Mouse (Mus musculus) small intestine, adult 2 months (tissue): ENCODE measurements around the gene Tmem86a. TPM values are rescaled to one million over a fixed set of nuclear protein-coding genes. Genes with fewer than 3 reads are reported as not detected.

Source experiments
- H3K27ac ChIP-seq: fragments of 200-500 bp; 2 replicates; pipeline ENCODE4 v1.5.1; 2012; ENCODE audit warnings: low read depth, low read length, control low read depth, inconsistent platforms; ENCODE audit not compliant: insufficient read depth
- H3K27me3 ChIP-seq: fragments of 200-500 bp; 2 replicates; pipeline ENCODE4 v1.6.1; 2012; ENCODE audit warnings: mild to moderate bottlenecking, moderate library complexity, low read length, inconsistent platforms; ENCODE audit not compliant: control insufficient read depth, insufficient read depth
- H3K36me3 ChIP-seq: fragments of 200-500 bp; 2 replicates; pipeline ENCODE4 v1.6.1; 2012; ENCODE audit warnings: mild to moderate bottlenecking, low read length, control low read depth, inconsistent platforms; ENCODE audit not compliant: control insufficient read depth, insufficient read depth
- H3K4me1 ChIP-seq: fragments of 200-500 bp; 2 replicates; pipeline ENCODE4 v1.6.1; 2012; ENCODE audit warnings: low read length, inconsistent platforms, mixed read lengths; ENCODE audit not compliant: control insufficient read depth, insufficient read depth, insufficient read length
- H3K4me3 ChIP-seq: fragments of 200-500 bp; 2 replicates; pipeline ENCODE4 v1.5.1; 2012; ENCODE audit warnings: low read depth, mild to moderate bottlenecking, control low read depth, inconsistent platforms, low read length, moderate library complexity
- CTCF ChIP-seq: fragments of 200-500 bp; IDR thresholded peaks from 2 replicates; pipeline ENCODE4 v1.5.1; 2012; ENCODE audit warnings: low read depth, mild to moderate bottlenecking, control low read depth, inconsistent platforms, low read length, moderate library complexity, mixed read lengths; ENCODE audit not compliant: insufficient replicate concordance, insufficient read length; ENCODE audit errors: extremely low read depth
- POLR2A ChIP-seq: fragments of 200-500 bp; IDR thresholded peaks from 2 replicates; pipeline ENCODE4 v1.6.1; 2012; ENCODE audit warnings: low read depth, mild to moderate bottlenecking, control low read depth, inconsistent platforms, low read length, moderate library complexity
- WGBS: fragments of 180-500 bp; shearing (Covaris S2); methylation state at CpG from one replicate; pipeline ENCODE4 v1.1.7; 2018; 5-methylcytosine and 5-hydroxymethylcytosine counted together
- polyA plus RNA-seq: library from polyadenylated mRNA; depleted of rRNA; stranded (reverse); fragments of >200 nt; gene quantifications from 2 replicates; pipeline ENCODE4 v1.2.3, GENCODE M21; 2012

Tmem86a gene
- polyA plus RNA-seq, 1 experiment: 385 TPM

DNA sequence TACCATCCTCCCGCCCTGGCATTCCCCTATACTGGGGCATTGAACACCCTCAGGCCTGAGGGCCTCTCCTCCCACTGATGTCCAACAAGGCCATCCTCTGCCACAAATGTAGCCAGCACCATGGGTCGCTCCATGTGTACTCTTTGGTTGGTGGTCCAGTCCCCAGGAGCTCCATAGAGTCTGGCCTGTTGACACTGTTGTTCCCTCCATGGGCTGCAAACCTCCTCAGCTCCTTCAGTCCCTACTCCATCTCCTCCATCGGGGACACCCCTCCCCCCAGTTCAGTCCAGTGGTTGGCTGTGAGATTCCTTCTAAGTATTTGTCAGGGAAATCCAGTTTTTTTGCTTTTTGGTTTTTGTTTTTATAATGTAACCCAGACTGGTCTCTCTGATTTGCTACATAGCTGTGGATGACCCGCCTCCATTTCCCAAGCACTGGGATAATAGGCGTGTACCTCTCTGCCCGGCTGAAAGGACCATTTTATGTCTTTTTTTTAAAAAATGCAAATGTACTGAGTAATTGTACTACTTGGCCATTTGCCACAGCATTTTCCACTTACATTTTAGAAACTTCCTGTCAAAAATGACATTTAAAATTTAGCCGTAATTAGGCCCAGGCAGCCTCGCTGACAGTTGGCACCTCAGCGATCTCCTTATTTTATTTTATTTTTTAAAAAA is 19.7 kb upstream of the Tmem86a start:
- H3K4me3 ChIP-seq: no peak overlapping the region
- TF ChIP-seq CTCF (no peak), POLR2A (no peak)
- no peaks in the 10 kb centered on the region for H3K4me1 ChIP-seq
- 80% methylated on average over 9 of the region's 9 CpGs for WGBS
- no peaks in the 10 kb centered on the region for H3K27me3 ChIP-seq
- no peak overlapping the region for H3K27ac ChIP-seq
- H3K36me3 ChIP-seq: no peaks in the 10 kb centered on the region

DNA sequence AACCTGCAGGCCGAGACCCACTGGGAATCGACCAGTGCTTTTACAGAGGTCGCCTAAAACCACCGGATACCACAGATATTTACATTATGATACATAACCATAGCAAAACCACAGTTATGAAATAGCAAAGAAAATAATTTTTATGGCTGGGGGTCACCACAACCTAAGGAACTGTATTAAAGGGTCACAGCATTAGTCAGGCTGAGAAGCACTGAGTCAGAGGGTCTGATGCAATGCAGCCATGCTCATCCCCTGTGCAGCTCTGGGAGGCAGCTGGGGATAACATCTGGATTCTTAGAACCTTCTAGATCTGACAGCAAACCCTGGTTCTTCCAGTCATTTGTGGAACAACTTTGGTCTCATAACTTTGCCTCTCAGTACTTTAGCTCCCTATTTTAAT is 19.0 kb upstream of the Tmem86a start:
- Histone ChIP-seq H3K27me3 (no peaks in the 10 kb centered on the region), H3K36me3 (no peaks in the 10 kb centered on the region), H3K27ac (no peak overlapping the region), H3K4me3 (no peak overlapping the region), H3K4me1 (no peaks in the 10 kb centered on the region)
- no peak for TF ChIP-seq CTCF
- no peak for TF ChIP-seq POLR2A
- 85% methylated on average over 4 of the region's 4 CpGs for WGBS

DNA sequence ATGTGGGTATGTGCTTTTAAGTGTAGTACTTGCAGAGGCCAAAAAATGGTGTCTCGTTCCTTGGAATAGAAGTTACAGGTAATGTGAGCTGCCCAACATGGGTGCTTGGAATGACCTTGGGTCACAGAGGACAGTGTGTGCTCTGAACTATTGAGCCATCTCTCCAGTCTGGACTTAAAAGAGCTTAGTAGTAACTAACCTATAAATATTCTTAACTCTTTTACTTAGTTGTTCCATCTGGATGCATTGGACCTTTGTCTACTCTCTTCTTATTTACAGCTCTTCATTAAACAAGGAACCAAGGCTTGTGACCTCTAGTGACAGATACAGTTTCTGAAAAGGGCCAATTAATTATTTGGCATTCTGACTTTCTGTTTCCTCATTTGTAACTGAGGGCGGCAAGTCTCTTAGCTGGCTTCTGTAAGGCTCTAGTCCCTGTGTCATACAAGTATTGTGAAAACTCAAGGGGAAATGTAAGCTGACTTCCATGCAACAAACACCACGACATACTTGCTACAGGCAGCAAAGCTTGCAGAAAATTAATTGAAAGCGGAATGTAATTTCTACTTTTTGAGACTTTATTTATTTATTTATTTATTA is 15.5 kb upstream of the Tmem86a start:
- no peak for TF ChIP-seq POLR2A
- TF ChIP-seq CTCF: no peak
- Histone ChIP-seq H3K27ac (no peak overlapping the region), H3K27me3 (no peaks in the 10 kb centered on the region), H3K4me1 (no peaks in the 10 kb centered on the region), H3K36me3 (no peaks in the 10 kb centered on the region), H3K4me3 (no peak overlapping the region)
- whole genome bisulfite sequencing: 87% methylated on average over 4 of the region's 4 CpGs

DNA sequence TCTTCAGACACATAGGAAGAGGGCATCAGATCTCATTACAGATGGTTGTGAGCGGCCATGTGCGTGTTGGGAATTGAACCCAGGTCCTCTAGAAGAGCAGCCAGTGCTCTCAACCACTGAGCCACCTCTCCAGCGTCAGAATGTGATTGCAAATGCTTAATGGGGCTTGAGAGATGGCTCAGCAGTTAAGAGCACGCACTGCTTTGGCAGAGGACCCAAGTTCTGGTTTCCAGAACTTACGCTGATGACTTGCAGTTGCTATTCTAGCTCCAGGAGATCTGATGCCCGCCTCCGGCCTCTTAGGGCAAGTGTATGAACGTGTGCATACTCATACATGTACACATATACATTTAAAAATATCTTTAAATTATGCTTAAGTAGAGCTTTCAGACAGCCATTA is 15.0 kb upstream of the Tmem86a start:
- no peaks in the 10 kb centered on the region for H3K4me1 ChIP-seq
- 76% methylated on average over 8 of the region's 8 CpGs for WGBS

DNA sequence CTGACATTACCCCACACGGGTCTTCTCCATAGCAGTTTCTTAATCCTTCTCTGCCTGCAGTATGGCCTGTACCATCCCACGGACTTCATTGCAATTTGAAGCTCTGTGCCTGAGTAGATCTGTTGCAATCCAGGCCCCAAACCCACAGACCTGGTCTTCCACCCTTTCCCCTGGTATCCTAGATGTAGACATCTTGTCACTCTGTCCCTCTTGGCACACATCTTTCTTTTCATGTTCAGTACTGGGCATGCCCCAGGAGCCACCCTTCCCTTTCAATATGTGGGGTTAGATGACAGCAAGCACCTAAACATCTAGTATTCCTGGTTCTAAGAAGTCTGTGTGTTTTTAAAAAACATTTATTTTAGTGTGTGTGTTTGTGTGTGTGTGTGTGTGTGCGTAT is 8.7 kb upstream of the Tmem86a start:
- no peaks in the 10 kb centered on the region for H3K27me3 ChIP-seq
- WGBS: 95% methylated on average over 3 of the region's 3 CpGs

More for the DNA sequence above, 15.0 kb upstream of the Tmem86a start:
- Histone ChIP-seq H3K27ac (no peak overlapping the region), H3K36me3 (no peaks in the 10 kb centered on the region), H3K4me3 (no peak overlapping the region), H3K27me3 (no peaks in the 10 kb centered on the region)
- no peak for TF ChIP-seq POLR2A
- no peak for TF ChIP-seq CTCF

DNA sequence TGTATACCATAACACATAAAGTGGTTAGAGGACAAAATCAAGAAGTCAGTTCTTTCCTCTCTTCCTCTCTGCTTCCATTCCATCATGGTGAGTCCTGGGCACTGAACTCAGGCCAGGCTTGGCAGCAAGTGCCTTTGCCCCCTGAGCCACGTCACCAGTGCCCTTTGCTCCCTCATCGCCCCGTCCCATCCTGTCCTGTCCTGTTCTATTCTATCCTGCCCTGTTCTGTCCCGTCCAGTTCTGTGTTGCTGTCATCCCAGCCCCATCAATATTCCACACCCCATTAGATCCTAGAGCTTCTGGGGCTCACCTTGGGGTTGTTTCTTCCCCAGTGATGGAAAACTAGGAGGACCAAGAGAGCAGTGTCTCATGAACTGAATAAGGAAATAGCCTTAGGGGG is 8.3 kb upstream of the Tmem86a start:
- H3K27me3 ChIP-seq: no peaks in the 10 kb centered on the region
- H3K27ac ChIP-seq: peak overlapping the region; percentile 83
- WGBS: 43% methylated on average over 4 of the region's 4 CpGs
- H3K36me3 ChIP-seq: no peaks in the 10 kb centered on the region
- TF ChIP-seq CTCF: no peak
- H3K4me1 ChIP-seq: peaks cover 19% of the 10 kb centered on the region
- no peak overlapping the region for H3K4me3 ChIP-seq

More for the DNA sequence above, 8.7 kb upstream of the Tmem86a start:
- H3K4me1 ChIP-seq: peaks cover 19% of the 10 kb centered on the region
- TF ChIP-seq POLR2A (no peak), CTCF (no peak)
- H3K4me3 ChIP-seq: no peak overlapping the region
- peak overlapping the region; percentile 68 for H3K27ac ChIP-seq
- H3K36me3 ChIP-seq: no peaks in the 10 kb centered on the region

DNA sequence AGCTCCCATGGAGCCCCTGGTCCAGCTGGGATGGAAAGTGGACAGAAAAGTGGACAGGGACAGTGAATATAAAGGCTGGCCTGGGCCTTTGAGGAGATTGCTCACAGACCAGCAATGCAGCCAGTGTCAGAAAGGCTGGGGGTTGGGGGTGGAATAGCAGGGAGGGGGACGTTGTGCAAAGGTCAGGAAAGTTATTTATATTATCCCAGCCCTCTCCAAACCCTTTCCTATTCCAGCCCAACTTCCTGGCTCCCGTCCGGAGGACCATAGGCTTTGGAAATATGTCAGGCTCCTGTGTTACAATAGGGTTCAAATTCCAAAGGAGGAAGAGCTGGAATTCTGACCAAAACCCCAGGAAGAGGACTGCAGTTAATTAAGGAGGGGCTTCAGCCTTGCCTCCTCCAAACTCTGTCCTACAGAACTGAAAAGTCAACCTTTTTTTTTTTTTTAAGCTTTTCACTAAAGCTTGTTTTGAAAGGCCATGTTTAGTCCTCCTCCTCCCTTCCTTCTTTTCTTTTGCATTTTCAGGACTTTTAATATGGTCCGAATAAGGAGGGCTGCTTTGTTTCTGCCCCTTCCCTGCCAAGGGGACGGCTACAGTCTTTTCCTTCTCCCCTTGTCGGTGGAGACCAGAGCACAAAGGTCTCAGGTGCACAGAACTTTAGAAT is 7.4 kb upstream of the Tmem86a start:
- 27% methylated on average over 6 of the region's 6 CpGs for WGBS
- peaks cover 19% of the 10 kb centered on the region for H3K4me1 ChIP-seq
- H3K4me3 ChIP-seq: no peak overlapping the region
- no peaks in the 10 kb centered on the region for H3K36me3 ChIP-seq
- peak overlapping the region; percentile 83 for H3K27ac ChIP-seq
- no peaks in the 10 kb centered on the region for H3K27me3 ChIP-seq
- no peak for TF ChIP-seq POLR2A
- no peak for TF ChIP-seq CTCF
